Mouse (Mus musculus) erythroblast, embryonic 14.5 days (primary cell): ENCODE measurements around the gene Arpp19.

Source experiments
- GATA1 ChIP-seq: IDR thresholded peaks from 2 replicates; pipeline ENCODE4 v1.6.1; 2012; ENCODE audit warnings: low read length, inconsistent platforms, mixed read lengths
- TAL1 ChIP-seq: IDR thresholded peaks from 3 replicates; pipeline ENCODE4 v1.6.1; 2012; ENCODE audit warnings: low read length, inconsistent platforms, mixed read lengths

- TF ChIP-seq TAL1 = no peak
- no peak for TF ChIP-seq GATA1
These were observed 909 bp downstream of the Arpp19 start for GRCm38 (mm10) chr9:75038357-75038688.
